Comparison of ENCODE assay signal across 7 mouse cellular contexts in the genomic region with DNA sequence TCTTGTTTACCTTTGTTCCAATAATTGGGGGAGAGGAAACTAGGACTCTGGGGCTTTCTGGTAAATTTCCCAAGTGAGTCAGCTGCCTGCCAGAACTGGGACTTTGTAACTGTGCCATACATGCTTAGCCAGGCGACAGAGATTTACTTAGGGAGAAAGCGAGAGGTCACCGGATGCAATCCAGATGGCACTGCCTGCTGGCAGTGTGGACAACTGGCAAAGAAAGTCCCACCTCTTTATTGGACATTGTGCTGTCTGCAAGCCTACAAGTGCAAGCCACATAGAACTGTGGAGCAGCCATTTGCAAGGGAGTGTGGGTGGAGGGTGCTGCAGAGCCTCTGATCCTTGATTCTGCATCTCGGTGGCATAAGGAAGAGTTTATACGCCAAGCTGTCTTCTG.
DNase-seq lines count a peak whose midpoint lies in the region; ATAC-seq and TF ChIP-seq lines count a peak whose summit lies in the region.

No protein-coding gene starts in this region.

- no peaks in the 10 kb centered on the region for H3K9me3 ChIP-seq in midbrain, postnatal 0 days (ENCODE audit: low read length)
- no peaks in the 10 kb centered on the region for H3K9me3 ChIP-seq in midbrain, embryonic 13.5 days
- H3K9me3 ChIP-seq in forebrain, embryonic 15.5 days, result no peaks in the 10 kb centered on the region

- H3K9ac ChIP-seq in midbrain, postnatal 0 days (replicated peaks; ENCODE audit: low read length, poor library complexity, severe bottlenecking), result no peak overlapping the region
- no peak overlapping the region for H3K9ac ChIP-seq in midbrain, embryonic 13.5 days (replicated peaks)
- no peak overlapping the region for H3K9ac ChIP-seq in forebrain, embryonic 15.5 days (replicated peaks)

- WGBS in midbrain, postnatal 0 days, result 63% methylated on average over 5 of the region's 5 CpGs
- 81% methylated on average over 5 of the region's 5 CpGs for WGBS in midbrain, embryonic 13.5 days
- 43% methylated on average over 5 of the region's 5 CpGs for WGBS in forebrain, embryonic 15.5 days

- H3K4me3 ChIP-seq in midbrain, postnatal 0 days (ENCODE audit: low read depth, low read length), result no peak overlapping the region
- no peak overlapping the region for H3K4me3 ChIP-seq in midbrain, embryonic 13.5 days (replicated peaks)
- H3K4me3 ChIP-seq in forebrain, embryonic 15.5 days, result no peak overlapping the region

- H3K27ac ChIP-seq in midbrain, postnatal 0 days (ENCODE audit: low read depth, low read length), result no peak overlapping the region
- H3K27ac ChIP-seq in midbrain, embryonic 13.5 days, result no peak overlapping the region
- H3K27ac ChIP-seq in forebrain, embryonic 15.5 days (replicated peaks), result no peak overlapping the region

- no peaks in the 10 kb centered on the region for H3K27me3 ChIP-seq in midbrain, postnatal 0 days (ENCODE audit: insufficient read depth, low read length)
- no peaks in the 10 kb centered on the region for H3K27me3 ChIP-seq in midbrain, embryonic 13.5 days
- no peaks in the 10 kb centered on the region for H3K27me3 ChIP-seq in forebrain, embryonic 15.5 days

- no peaks in the 10 kb centered on the region for H3K36me3 ChIP-seq in midbrain, postnatal 0 days (ENCODE audit: insufficient read depth, low read length)
- no peaks in the 10 kb centered on the region for H3K36me3 ChIP-seq in midbrain, embryonic 13.5 days
- H3K36me3 ChIP-seq in forebrain, embryonic 15.5 days, result no peaks in the 10 kb centered on the region

- no peak overlapping the region for H3K4me2 ChIP-seq in midbrain, postnatal 0 days (ENCODE audit: low read depth, low read length, poor library complexity, severe bottlenecking)
- H3K4me2 ChIP-seq in midbrain, embryonic 13.5 days (replicated peaks), result no peak overlapping the region
- H3K4me2 ChIP-seq in forebrain, embryonic 15.5 days (replicated peaks), result no peak overlapping the region

- peak; percentile 73 for DNase-seq in midbrain, postnatal 0 days (ENCODE audit: low spot score)
- peak; percentile 31 to 45 for DNase-seq in left cerebral cortex, adult 18-20 months (ENCODE audit: low spot score in 2 of 2)
- no peak for DNase-seq in ovary, postnatal 10 days (ENCODE audit: low spot score)
- DNase-seq in thymus, adult 18-20 months, result no peak

- TF ChIP-seq CTCF in midbrain, postnatal 0 days (IDR thresholded peaks at IDR 0.05), result no peak

- H3K4me1 ChIP-seq in midbrain, postnatal 0 days (ENCODE audit: insufficient read depth, low read length), result no peaks in the 10 kb centered on the region
- peaks cover 5% of the 10 kb centered on the region; the same call in 1 of the 2 replicates for H3K4me1 ChIP-seq in midbrain, embryonic 13.5 days (replicated peaks)
- peaks cover 9% of the 10 kb centered on the region; the same call in 1 of the 2 replicates for H3K4me1 ChIP-seq in forebrain, embryonic 15.5 days

- ATAC-seq in midbrain, postnatal 0 days (ENCODE audit: low FRiP score), result no peak
- ATAC-seq in midbrain, embryonic 13.5 days, result no peak
- peak; percentile 70 for ATAC-seq in forebrain, embryonic 15.5 days (replicated peaks)
- ATAC-seq in megakaryocyte progenitor cell, adult 5-6 weeks (replicated peaks; ENCODE audit: poor library complexity), result no peak

Comparison
In these comparisons a context has a peak if more than half of its experiments do, and no peak if none do; other contexts are left out.
1. DNase-seq: peak in midbrain, postnatal 0 days (single experiment) and left cerebral cortex, adult 18-20 months (2 of 2); none in ovary, postnatal 10 days (single experiment) and thymus, adult 18-20 months (0 of 2).